In the genomic region with DNA sequence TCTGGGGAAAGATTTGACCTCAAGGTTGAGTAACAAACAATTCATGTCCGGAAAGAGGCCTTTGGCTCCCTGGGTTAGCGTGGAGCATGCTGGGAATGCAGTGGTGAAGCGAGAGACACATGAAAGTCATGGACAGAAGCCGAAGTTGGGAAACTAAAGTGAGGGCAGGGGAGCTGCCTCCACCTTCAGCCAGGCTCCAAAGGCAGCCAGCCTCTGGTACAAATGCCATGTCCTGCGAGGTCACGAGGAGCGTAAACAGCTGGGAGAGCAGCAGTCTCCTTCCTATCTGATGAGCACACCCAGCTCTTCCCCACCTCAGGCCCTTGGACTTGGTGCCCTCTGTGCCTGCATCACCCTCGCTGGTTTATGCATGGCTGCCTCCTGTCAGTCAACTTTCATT, we compare ENCODE assay signal across 22 mouse cellular contexts.
DNase-seq lines count a peak whose midpoint lies in the region; ATAC-seq and TF ChIP-seq lines count a peak whose summit lies in the region.
"Had no signal": no experiment of that assay in that cellular context is flagged by ENCODE, and none has a peak within 500 bp of the region (broad histone marks: within the 10 kb centered on the region; RNA-seq: fewer than 3 reads in every experiment).

No protein-coding gene starts in this region.

- no peaks in the 10 kb centered on the region for H3K27me3 ChIP-seq in kidney, embryonic 16.5 days (ENCODE audit: insufficient read depth, low read length)
- no peaks in the 10 kb centered on the region for H3K27me3 ChIP-seq in intestine, postnatal 0 days (replicated peaks; ENCODE audit: control insufficient read depth, insufficient read depth, low read length)
- no peaks in the 10 kb centered on the region for H3K27me3 ChIP-seq in hindbrain, postnatal 0 days (ENCODE audit: insufficient read depth, low read length)
- H3K27me3 ChIP-seq: embryonic facial prominence, embryonic 15.5 days; neural tube, embryonic 13.5 days had no signal

- ATAC-seq in kidney, embryonic 16.5 days (ENCODE audit: low FRiP score, low TSS enrichment), result no peak
- ATAC-seq in intestine, postnatal 0 days, result peak; percentile 90
- ATAC-seq in megakaryocyte, adult 5-6 weeks (ENCODE audit: poor library complexity, severe bottlenecking), result peak; percentile 75
- no peak for ATAC-seq in hindbrain, postnatal 0 days
- ATAC-seq: lung, postnatal 0 days had no signal

- no peak overlapping the region for H3K4me3 ChIP-seq in kidney, embryonic 16.5 days (ENCODE audit: low read length)
- no peak overlapping the region for H3K4me3 ChIP-seq in intestine, postnatal 0 days (ENCODE audit: low read depth, low read length)
- H3K4me3 ChIP-seq in hindbrain, postnatal 0 days (ENCODE audit: low read length), result no peak overlapping the region
- H3K4me3 ChIP-seq: embryonic facial prominence, embryonic 15.5 days; forebrain, embryonic 10.5 days; heart, embryonic 10.5 days; hindbrain, embryonic 13.5 days; limb, embryonic 10.5 days; midbrain, embryonic 10.5 days; neural tube, embryonic 13.5 days had no signal

- H3K4me2 ChIP-seq in kidney, embryonic 16.5 days (replicated peaks; ENCODE audit: low read depth, low read length), result no peak overlapping the region
- no peak overlapping the region for H3K4me2 ChIP-seq in intestine, postnatal 0 days (replicated peaks; ENCODE audit: low read depth)
- H3K4me2 ChIP-seq in hindbrain, postnatal 0 days (ENCODE audit: low read depth, low read length), result no peak overlapping the region
- H3K4me2 ChIP-seq: embryonic facial prominence, embryonic 15.5 days; hindbrain, embryonic 13.5 days; neural tube, embryonic 13.5 days had no signal

- no peak for TF ChIP-seq CTCF in intestine, postnatal 0 days (IDR thresholded peaks at IDR 0.05; ENCODE audit: low read depth)
- no peak for TF ChIP-seq CTCF in hindbrain, postnatal 0 days (IDR thresholded peaks at IDR 0.05; ENCODE audit: low read depth)

- DNase-seq in kidney, adult 18-20 months, result peak; percentile 43
- peak; percentile 10 for DNase-seq in adrenal gland, postnatal 25 days
- no peak for DNase-seq in thymus, postnatal 25 days
- no peak for DNase-seq in hindbrain, postnatal 0 days (ENCODE audit: low spot score)
- DNase-seq in heart, postnatal 4 days, result no peak
- DNase-seq: cerebellum, postnatal 14 days; embryo, embryonic 11 days; gastrocnemius, postnatal 25 days; heart, postnatal 10 days; right cerebral cortex, postnatal 4 days had no signal

- H3K9me3 ChIP-seq in kidney, embryonic 16.5 days (ENCODE audit: low read length), result no peaks in the 10 kb centered on the region
- no peaks in the 10 kb centered on the region for H3K9me3 ChIP-seq in intestine, postnatal 0 days (ENCODE audit: control insufficient read depth)
- no peaks in the 10 kb centered on the region for H3K9me3 ChIP-seq in hindbrain, postnatal 0 days (ENCODE audit: low read length)
- H3K9me3 ChIP-seq: embryonic facial prominence, embryonic 15.5 days; forebrain, embryonic 10.5 days; limb, embryonic 10.5 days; midbrain, embryonic 10.5 days had no signal

- H3K27ac ChIP-seq in kidney, embryonic 16.5 days (ENCODE audit: low read length), result no peak overlapping the region
- peak overlapping the region; percentile 57; the same call in 1 of the 2 replicates for H3K27ac ChIP-seq in intestine, postnatal 0 days (ENCODE audit: low read depth, low read length)
- H3K27ac ChIP-seq in hindbrain, postnatal 0 days, result no peak overlapping the region
- H3K27ac ChIP-seq: embryonic facial prominence, embryonic 15.5 days; forebrain, embryonic 10.5 days; heart, embryonic 10.5 days; hindbrain, embryonic 13.5 days; limb, embryonic 10.5 days; liver, embryonic 14.5 days; midbrain, embryonic 10.5 days; neural tube, embryonic 13.5 days had no signal

- WGBS in kidney, embryonic 16.5 days, result 56% methylated on average over 8 of the region's 8 CpGs
- 49% methylated on average over 8 of the region's 8 CpGs for whole genome bisulfite sequencing in intestine, postnatal 0 days
- WGBS in hindbrain, postnatal 0 days, result 70% methylated on average over 8 of the region's 8 CpGs

- H3K9ac ChIP-seq in kidney, embryonic 16.5 days (replicated peaks; ENCODE audit: low read length), result no peak overlapping the region
- H3K9ac ChIP-seq in intestine, postnatal 0 days (ENCODE audit: low read depth, low read length), result no peak overlapping the region
- no peak overlapping the region for H3K9ac ChIP-seq in hindbrain, postnatal 0 days (replicated peaks; ENCODE audit: low read length)
- H3K9ac ChIP-seq: embryonic facial prominence, embryonic 15.5 days; hindbrain, embryonic 13.5 days; liver, embryonic 14.5 days; neural tube, embryonic 13.5 days had no signal

- H3K4me1 ChIP-seq in kidney, embryonic 16.5 days (ENCODE audit: insufficient read depth, low read length), result no peaks in the 10 kb centered on the region
- H3K4me1 ChIP-seq in intestine, postnatal 0 days (replicated peaks; ENCODE audit: control insufficient read depth, insufficient read depth, low read length), result no peaks in the 10 kb centered on the region
- no peaks in the 10 kb centered on the region for H3K4me1 ChIP-seq in hindbrain, postnatal 0 days (ENCODE audit: insufficient read depth, low read length)
- H3K4me1 ChIP-seq: embryonic facial prominence, embryonic 15.5 days; heart, embryonic 10.5 days; hindbrain, embryonic 13.5 days; limb, embryonic 10.5 days; neural tube, embryonic 13.5 days had no signal

- H3K36me3 ChIP-seq in kidney, embryonic 16.5 days (ENCODE audit: insufficient read depth, low read length), result no peaks in the 10 kb centered on the region
- no peaks in the 10 kb centered on the region for H3K36me3 ChIP-seq in intestine, postnatal 0 days (ENCODE audit: control insufficient read depth, insufficient read depth)
- no peaks in the 10 kb centered on the region for H3K36me3 ChIP-seq in hindbrain, postnatal 0 days (ENCODE audit: insufficient read depth, low read length)
- H3K36me3 ChIP-seq: embryonic facial prominence, embryonic 15.5 days; forebrain, embryonic 10.5 days; heart, embryonic 10.5 days; hindbrain, embryonic 13.5 days; limb, embryonic 10.5 days; midbrain, embryonic 10.5 days; neural tube, embryonic 13.5 days had no signal

Comparison
In these comparisons a context has a peak if more than half of its experiments do, and no peak if none do; other contexts are left out.
1. DNase-seq: peak in kidney, adult 18-20 months (single experiment) and adrenal gland, postnatal 25 days (single experiment); none in thymus, postnatal 25 days (single experiment), hindbrain, postnatal 0 days (single experiment) and heart, postnatal 4 days (single experiment).
2. ATAC-seq: peak in intestine, postnatal 0 days (single experiment) and megakaryocyte, adult 5-6 weeks (single experiment); none in kidney, embryonic 16.5 days (single experiment) and hindbrain, postnatal 0 days (single experiment).